Mouse (Mus musculus): ENCODE results near the gene Exoc3. TPM values are rescaled to one million over a fixed set of nuclear protein-coding genes. Genes with fewer than 3 reads are reported as not detected.

Exoc3 gene
- polyA plus RNA-seq, 1 experiment = 3.1 TPM

- TF ChIP-seq GATA1 (IDR thresholded peaks at IDR 0.05; ENCODE audit: low read length) = no peak
These were observed 61.2 kb downstream of the Exoc3 start for GRCm38 (mm10) chr13:74147327-74147726.

DNA sequence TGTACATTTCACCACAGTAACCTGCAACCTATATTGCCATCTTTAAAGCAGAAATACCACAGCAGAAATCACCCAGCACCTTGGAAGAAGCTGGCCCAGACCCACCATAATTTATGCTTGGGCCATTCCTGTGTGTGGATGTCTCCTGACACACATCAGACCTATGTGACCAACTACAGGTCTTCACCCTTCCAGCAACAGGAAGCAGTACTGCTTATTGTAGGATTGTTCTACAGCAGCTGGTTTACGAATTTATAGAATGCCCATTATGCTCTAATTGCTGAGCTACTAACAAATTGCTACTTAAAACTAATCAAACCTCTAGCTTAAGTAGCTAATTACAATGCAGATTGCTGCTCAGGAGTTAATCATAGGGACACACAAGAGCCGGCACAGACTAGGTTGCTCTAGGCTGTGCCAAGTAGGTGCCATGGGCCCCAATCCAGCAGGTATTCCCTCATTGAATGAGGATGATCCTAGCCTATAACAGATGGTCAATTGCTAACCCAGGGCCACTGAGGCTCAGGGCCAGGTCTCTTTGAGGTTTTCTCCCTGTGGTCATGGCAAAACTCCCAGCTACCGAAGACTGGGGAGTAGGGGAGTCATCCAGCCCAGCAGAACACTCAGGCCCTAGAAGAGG is 62.4 kb downstream of the Exoc3 start:
- no peak for TF ChIP-seq GATA1 (IDR thresholded peaks at IDR 0.05; ENCODE audit: low read length)

DNA sequence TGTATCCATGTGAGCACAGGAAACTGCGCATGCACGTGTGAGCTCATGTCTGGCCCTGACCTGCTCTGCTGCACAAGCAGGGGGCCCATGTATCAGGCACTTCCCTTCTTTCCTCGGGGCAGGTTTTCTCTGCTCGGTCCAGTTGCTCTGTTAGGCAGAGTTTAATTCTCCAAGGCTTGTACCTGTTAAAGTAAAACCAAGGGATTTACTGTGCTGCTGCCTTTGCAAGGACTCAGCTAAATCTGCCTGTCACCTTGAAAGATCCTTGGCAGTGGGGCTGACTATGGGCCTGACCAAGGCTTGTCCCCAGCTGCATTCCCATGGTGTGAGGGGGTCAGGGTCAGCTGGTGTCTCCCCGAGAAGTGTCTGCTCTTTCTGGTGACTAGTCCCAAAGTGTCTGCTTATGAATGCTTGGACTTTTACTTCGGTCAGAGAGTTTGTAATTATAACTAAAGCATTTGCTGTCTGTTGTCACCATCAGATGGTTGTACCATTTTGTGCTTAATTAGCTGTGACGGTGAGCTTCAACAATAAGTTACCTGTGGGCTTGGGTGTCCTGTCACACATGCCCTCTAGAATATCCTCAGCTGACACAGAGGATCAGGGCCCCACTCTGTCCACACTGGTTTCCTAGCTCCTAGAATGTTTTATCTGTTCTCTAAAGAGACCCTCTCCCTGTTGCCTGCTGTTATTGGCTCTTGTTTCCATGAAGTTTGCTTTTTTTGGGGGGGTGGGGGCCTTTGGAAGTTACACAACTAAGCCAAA is 64.2 kb downstream of the Exoc3 start:
- no peak for TF ChIP-seq GATA1 (IDR thresholded peaks at IDR 0.05; ENCODE audit: low read length)

- no peak for TF ChIP-seq GATA1 (IDR thresholded peaks at IDR 0.05; ENCODE audit: low read length)
These were observed 65.2 kb downstream of the Exoc3 start for GRCm38 (mm10) chr13:74143282-74143681.

GRCm38 (mm10) chr13:74140793-74141192 is 67.7 kb downstream of the Exoc3 start:
- no peak for TF ChIP-seq GATA1 (IDR thresholded peaks at IDR 0.05; ENCODE audit: low read length)

DNA sequence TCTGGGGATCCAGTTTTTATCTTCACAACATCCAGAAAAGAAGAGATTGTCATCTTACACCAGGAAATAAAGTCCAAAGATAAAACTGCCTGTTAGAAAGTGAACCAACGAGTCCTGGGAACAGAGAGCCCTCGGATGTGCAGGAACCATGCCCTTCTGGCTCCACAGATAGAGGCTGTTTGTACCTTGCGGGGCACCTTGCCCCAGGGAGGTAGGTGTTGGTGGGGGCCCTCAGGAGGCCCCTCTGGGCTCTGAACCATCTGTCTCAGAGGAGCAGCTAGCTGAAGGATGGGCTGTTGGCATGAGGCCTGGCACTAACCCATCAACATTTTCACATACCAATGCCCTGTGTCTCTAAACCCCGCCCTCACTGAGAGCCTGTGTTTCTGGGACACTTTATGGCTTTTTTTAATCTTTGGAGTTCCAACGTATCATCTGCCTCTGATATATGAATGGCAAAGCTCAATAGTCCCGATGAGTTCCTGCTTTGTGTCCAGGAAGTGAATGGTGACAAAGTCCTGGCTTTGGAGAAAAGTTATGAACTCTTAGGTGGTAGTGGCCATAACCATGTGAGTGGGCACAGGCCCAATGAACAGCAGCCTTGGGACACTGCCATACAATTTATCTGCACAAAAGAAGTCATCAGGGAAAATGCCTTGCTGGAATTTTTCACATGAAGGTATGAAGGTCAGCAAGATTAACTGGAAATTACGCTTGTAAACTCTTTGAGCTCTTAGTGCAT is 69.5 kb downstream of the Exoc3 start:
- no peak for TF ChIP-seq GATA1 (IDR thresholded peaks at IDR 0.05; ENCODE audit: low read length)

DNA sequence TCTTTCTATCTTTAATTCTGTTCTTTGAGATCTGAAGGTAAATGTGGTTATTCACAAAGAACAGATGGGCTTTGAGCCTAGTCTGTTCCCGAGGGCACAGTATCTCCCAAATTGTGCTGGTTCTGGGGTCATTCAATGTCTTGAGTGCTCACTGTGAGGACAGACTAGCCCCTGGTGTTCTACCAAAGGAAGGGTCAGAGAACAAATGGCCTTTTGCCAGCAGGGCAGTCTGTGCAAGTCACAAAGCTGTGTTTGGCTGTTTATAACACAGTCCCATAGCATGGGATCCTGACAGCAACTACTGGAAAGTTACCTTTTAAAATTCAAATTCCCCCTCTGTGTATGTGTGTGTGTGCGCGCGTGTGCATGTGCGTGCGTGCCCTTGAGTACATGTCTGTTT is 78.6 kb downstream of the Exoc3 start:
- TF ChIP-seq GATA1 (IDR thresholded peaks at IDR 0.05; ENCODE audit: low read length) = no peak

- TF ChIP-seq GATA1 (IDR thresholded peaks at IDR 0.05; ENCODE audit: low read length) = no peak
These were observed 81.0 kb downstream of the Exoc3 start for GRCm38 (mm10) chr13:74127571-74127970.

DNA sequence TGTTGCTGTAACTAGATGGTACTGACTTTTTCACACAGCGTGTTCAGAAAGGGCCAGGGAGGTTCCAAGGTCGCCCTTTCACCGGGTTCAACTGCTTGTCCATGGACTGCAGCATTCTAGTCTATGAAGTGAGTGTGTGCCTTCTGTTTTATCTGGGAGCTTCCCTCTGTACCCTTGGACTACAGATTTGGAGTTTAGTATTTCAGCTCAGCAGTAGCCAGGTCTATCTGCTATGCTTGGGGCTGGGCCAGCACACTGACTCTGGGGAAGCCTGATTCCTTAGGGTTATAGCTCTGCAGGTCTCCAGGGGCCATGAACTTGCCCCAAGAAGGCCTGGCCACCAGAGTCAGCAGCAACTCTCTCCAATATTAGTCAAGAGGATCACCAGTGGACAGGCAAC is 85.9 kb downstream of the Exoc3 start:
- no peak for TF ChIP-seq GATA1 (IDR thresholded peaks at IDR 0.05; ENCODE audit: low read length)

DNA sequence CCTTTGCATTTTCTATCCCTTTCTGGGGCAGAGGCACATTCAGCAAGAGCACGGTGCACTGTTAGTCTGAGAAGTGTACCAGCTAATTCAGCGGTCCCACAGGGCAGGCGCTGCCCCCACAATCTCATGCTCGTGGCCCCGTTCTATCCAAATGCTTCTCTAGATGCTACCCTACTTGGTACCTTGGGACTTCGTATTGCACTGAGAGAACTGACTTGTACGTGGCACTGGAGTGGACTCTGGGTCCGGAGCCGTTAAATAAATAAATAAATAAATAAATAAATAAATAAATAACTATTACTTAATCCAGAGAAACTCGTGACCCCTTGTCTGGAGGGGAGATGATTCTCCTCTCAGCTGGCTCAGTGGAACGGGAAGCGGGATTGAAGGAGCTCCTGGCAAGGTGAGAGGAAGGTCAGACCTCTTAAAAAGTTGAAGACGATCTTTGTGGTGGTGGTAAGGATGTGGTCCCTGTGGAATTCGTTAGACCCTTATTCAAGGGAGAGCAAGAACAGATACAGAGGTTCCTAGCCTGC is 86.7 kb downstream of the Exoc3 start:
- TF ChIP-seq GATA1 (IDR thresholded peaks at IDR 0.05; ENCODE audit: low read length) = no peak

GRCm38 (mm10) chr13:74121141-74121602 is 87.4 kb downstream of the Exoc3 start, which contains the start of gene Slc9a3:
TSS of gene Slc9a3 (plus strand) at chr13:74121457.
- no peak for TF ChIP-seq GATA1 (IDR thresholded peaks at IDR 0.05; ENCODE audit: low read length)

Other genes with a start within 250 kb of the Exoc3 start
- gene Zdhhc11, start 244.9 kb downstream of the Exoc3 start, polyA plus RNA-seq (2012) = not detected in 2 replicates
- not detected in 2 replicates for gene Tppp, start 199.3 kb downstream of the Exoc3 start, polyA plus RNA-seq (2012)
- 0.77 and 4.1 TPM in 2 replicates for gene Cep72, start 146.4 kb downstream of the Exoc3 start, polyA plus RNA-seq (2012)
- not detected in 2 replicates for gene Slc9a3, start 87.3 kb downstream of the Exoc3 start, polyA plus RNA-seq (2012)
- gene Ahrr, start 83.6 kb upstream of the Exoc3 start, polyA plus RNA-seq (2012) = not detected in 2 replicates
- gene Pdcd6, start 108.8 kb upstream of the Exoc3 start, polyA plus RNA-seq (2012) = 38.9 and 65.0 TPM in 2 replicates
- 64.6 and 85.8 TPM in 2 replicates for gene Sdha, start 141.5 kb upstream of the Exoc3 start, polyA plus RNA-seq (2012)
- 0.30 and 0.32 TPM in 2 replicates for gene Ccdc127, start 141.6 kb upstream of the Exoc3 start, polyA plus RNA-seq (2012)
- not detected in 2 replicates for gene Lrrc14b, start 155.3 kb upstream of the Exoc3 start, polyA plus RNA-seq (2012)
- gene Zfp72, start 182.1 kb upstream of the Exoc3 start, polyA plus RNA-seq (2012) = 0.05 and 0.11 TPM in 2 replicates
- 21.1 and 34.8 TPM in 2 replicates for gene Ftl1-ps1, start 191.0 kb upstream of the Exoc3 start, polyA plus RNA-seq (2012)